Mouse (Mus musculus) layer of hippocampus, postnatal 10 days (tissue): ENCODE measurements around the gene Olfr1030. TPM values are rescaled to one million over a fixed set of nuclear protein-coding genes. Genes with fewer than 3 reads are reported as not detected.
"Not testable (repeated sequence)": the region's sequence is repeated elsewhere in the genome, so short reads cannot be mapped to it uniquely, and the experiment has no call there.

Source experiments
- DNase-seq, 2 experiments: peaks; one replicate each; pipeline ENCODE4 v3.0.0; 2021; ENCODE audit warnings: low spot score in 2 of 2
- long read RNA-seq: library from polyadenylated mRNA; stranded (forward); transcript quantifications from one replicate; pipeline ENCODE4 v2.0.0, GENCODE M21; 2023
- total RNA-seq, 2 experiments: library from RNA; stranded (reverse); gene quantifications; 2 replicates each; pipeline ENCODE4 v1.2.3; 2021

Olfr1030 gene
- total RNA-seq: not detected
- long read RNA-seq: 0 reads

DNA sequence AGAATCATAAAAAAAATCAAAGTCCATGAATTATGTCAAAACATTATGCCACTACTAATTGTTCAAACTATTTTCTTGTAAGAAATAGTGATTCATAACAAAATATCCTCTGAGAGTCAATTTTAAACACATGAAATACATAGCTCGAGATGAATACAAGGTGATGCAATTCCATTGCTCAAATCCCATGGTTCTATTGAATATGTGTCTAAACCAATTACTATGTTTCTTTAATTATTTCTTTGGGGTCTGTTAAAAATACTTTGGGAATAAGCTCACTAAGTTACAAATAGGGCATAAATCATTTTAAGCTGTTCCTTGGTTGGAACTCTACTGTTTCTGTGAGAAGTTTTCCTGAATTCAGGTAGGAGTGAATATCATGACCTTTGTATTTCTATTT lies at the start of gene Olfr1030:
Gene Olfr1030, plus strand, starts transcription at position 301 of the 400 bp plus-strand sequence.
- DNase-seq: no peak

DNA sequence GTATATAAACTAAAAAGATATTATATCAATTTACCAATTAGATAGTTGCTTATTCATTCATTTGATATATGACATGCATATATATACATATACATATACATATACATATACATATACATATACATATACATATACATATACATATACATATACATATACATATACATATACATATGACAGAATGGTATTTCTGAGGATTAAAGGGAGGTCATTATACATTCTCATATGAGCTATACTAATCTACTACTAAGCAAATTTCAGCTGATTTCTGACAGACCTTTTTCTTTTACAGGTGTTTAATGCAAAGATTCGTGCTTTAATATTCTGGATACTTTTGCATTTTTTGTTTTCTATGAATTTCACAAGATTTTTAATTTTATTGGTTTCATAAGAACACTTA lies 28.9 kb upstream of the Olfr1030 start, which contains the start of gene Olfr1028:
Gene Olfr1028, plus strand, starts transcription at position 301 of the 400 bp plus-strand sequence.
- no peak for DNase-seq

DNA sequence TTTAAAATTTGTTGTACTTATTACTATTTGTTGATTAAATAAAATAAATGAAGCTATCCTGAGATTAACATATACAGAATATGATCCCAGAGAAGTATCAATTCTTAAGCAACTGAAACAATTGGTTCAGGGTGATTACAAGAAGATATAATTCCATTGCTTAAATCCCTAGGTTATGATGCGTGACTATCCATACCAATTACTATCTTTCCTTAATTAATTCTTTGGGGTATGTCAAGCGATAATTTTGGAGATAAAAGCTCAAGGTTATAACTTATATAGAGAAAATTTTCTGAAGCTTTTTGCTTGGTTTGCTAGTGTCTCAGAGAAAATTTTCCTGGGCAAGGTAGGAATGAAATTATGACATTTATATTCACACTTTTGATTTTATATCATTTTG lies 5.5 kb upstream of the Olfr1030 start, which contains the start of gene Olfr1029:
Gene Olfr1029, plus strand, starts transcription at position 301 of the 400 bp plus-strand sequence.
- no peak for DNase-seq

DNA sequence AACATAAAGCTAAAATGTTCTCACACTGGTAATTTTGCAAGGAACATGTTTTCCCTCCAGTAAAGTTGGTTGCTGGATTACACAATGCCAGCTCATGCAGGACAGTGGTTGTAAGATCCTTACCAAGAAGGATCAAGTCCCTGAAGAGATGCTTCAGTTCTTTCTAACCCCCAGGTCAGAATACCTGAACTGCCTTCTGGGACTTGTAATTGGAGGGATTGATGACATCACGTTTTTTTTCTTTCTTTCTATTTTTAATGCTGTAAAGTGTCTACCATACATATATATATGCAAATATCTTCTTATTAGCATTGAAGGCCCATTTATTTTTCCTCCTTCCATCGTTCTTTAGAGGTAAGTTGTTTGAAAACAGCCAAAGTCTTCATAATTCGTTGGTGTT lies 10.9 kb downstream of the Olfr1030 start, which contains the start of gene Olfr1031:
Gene Olfr1031, plus strand, starts transcription at position 301 of the 400 bp plus-strand sequence.
- DNase-seq: no peak

DNA sequence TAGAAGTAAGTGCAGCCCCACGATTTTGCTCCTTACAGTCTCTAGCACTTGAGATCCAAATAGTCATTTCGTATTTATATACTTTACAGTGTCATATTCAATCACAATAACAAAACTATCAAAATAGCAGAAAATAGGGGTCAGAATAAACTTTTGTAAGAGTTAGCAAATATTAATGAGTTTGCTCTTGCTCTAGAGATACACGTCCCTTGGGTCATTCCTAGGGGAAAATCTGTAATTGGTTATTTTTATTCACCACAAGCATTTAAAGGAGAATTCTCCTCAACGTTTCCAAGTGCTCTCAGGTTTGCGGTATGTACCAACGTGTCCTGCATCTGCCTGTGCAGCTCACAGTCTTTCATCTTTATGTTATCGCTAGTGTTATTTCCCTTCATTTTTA lies 26.2 kb downstream of the Olfr1030 start, which contains the start of gene Olfr1032:
Gene Olfr1032, plus strand, starts transcription at position 301 of the 400 bp plus-strand sequence.
- DNase-seq: no peak

DNA sequence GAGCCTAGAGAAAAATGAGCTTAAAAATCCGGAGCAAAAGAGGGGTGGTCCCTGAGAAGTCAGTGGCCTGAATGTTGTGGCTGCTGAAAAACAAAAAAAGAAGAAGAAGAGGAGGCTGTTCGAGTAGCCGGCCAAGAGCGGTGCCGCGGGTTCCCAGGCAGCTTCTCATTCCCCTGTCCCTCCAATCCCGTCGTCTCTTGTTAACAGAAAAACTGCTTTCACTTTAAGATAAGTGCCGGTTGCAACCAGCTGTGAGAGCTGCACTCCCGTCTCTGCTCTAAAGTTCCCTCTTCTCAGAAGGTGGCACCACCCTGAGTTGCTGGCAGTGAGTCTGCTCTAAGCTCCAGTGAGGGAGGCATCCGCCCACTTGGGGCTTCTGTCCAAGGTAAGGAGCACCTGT lies 41.3 kb downstream of the Olfr1030 start, which contains the start of gene Olfr1033:
Gene Olfr1033, plus strand, starts transcription at position 228 of the 400 bp plus-strand sequence.
- DNase-seq: not testable (repeated sequence)

DNA sequence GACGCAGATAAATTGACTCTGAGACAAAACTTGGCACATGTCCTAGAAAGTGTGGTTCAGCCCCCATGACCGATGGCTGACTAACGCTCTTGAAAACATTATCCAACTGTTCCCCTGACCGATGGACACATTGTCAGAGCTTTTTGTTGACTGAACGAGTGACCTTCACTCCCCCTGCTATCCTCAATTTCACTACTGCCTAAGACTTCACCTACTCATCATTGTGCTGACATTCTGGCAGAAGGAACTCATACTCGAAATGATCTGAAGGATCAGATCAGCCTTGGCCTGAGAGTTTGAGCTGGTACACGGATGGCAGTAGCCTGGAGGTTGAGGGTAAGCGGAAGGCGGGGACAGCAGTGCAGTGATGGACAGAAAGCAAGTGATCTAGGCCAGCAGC lies 42.4 kb downstream of the Olfr1030 start:
- DNase-seq: not testable (repeated sequence)

Other genes starting within 250 kb of the Olfr1030 start
- not detected for gene Olfr1012, start 216.5 kb upstream of the Olfr1030 start, total RNA-seq
- not detected for gene Olfr1013, start 212.2 kb upstream of the Olfr1030 start, total RNA-seq
- not detected for gene Olfr1014, start 206.6 kb upstream of the Olfr1030 start, total RNA-seq
- not detected for gene Olfr1015, start 197.3 kb upstream of the Olfr1030 start, total RNA-seq
- not detected for gene Olfr1016, start 176.7 kb upstream of the Olfr1030 start, total RNA-seq
- not detected for gene Olfr1018, start 160.8 kb upstream of the Olfr1030 start, total RNA-seq
- not detected for gene Olfr1019, start 133.8 kb upstream of the Olfr1030 start, total RNA-seq
- gene Olfr1020, start 132.2 kb upstream of the Olfr1030 start, total RNA-seq: not detected
- not detected for gene Olfr1022, start 110.7 kb upstream of the Olfr1030 start, total RNA-seq
- not detected for gene Olfr1023, start 93.6 kb upstream of the Olfr1030 start, total RNA-seq
- gene Olfr1024, start 74.2 kb upstream of the Olfr1030 start, total RNA-seq: not detected
- gene Olfr1025-ps1, start 64.1 kb upstream of the Olfr1030 start, total RNA-seq: not detected
- gene Olfr1026, start 57.7 kb upstream of the Olfr1030 start, total RNA-seq: not detected
- gene Olfr1028, start 28.8 kb upstream of the Olfr1030 start, total RNA-seq: not detected
- gene Olfr1029, start 5.4 kb upstream of the Olfr1030 start, total RNA-seq: not detected
- gene Olfr1031, start 11.0 kb downstream of the Olfr1030 start, total RNA-seq: not detected
- not detected for gene Olfr1032, start 26.3 kb downstream of the Olfr1030 start, total RNA-seq
- gene Olfr1033, start 41.4 kb downstream of the Olfr1030 start, total RNA-seq: not detected
- gene Olfr1034, start 66.6 kb downstream of the Olfr1030 start, total RNA-seq: not detected
- gene Olfr1036, start 94.7 kb downstream of the Olfr1030 start, total RNA-seq: not detected
- gene Olfr1037, start 108.1 kb downstream of the Olfr1030 start, total RNA-seq: not detected
- gene Olfr1039, start 156.7 kb downstream of the Olfr1030 start, total RNA-seq: not detected
- gene Olfr1040, start 167.5 kb downstream of the Olfr1030 start, total RNA-seq: not detected
- not detected for gene Olfr1042, start 182.6 kb downstream of the Olfr1030 start, total RNA-seq
- gene Olfr1043, start 188.2 kb downstream of the Olfr1030 start, total RNA-seq: not detected
- gene Olfr1044, start 198.5 kb downstream of the Olfr1030 start, total RNA-seq: not detected
- gene Olfr52, start 206.4 kb downstream of the Olfr1030 start, total RNA-seq: not detected
- gene Olfr1045, start 223.7 kb downstream of the Olfr1030 start, total RNA-seq: not detected
- gene Olfr1046, start 240.0 kb downstream of the Olfr1030 start, total RNA-seq: not detected